In the genomic region with DNA sequence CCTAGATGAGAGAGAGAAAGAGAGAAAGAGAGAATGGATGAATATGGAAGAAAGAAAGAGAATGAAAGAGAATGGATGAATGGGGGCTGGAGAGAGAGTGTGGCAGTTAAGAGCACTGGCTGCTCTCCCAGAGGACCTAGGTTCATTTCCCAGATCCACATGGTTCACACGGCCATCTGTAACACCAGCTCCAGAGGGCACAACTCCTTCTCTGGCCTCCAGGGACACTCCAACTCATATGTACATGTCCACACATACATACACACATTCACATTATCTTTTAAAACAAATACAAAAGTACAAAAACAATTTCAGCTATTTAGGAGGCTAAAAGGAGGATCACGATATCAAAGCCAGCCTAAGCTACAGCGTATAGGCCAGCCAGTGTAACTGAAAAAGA, we compare ENCODE assay signal across 20 mouse cellular contexts. TPM values are rescaled to one million over a fixed set of nuclear protein-coding genes. Genes with fewer than 3 reads are reported as not detected.
"Had no signal": no experiment of that assay in that cellular context is flagged by ENCODE, and none has a peak within 500 bp of the region (broad histone marks: within the 10 kb centered on the region; RNA-seq: fewer than 3 reads in every experiment).

No protein-coding gene starts in this region.

- H3K27me3 ChIP-seq: neural tube, embryonic 13.5 days; neural tube, embryonic 15.5 days; stomach, embryonic 15.5 days had no signal

- H3K4me3 ChIP-seq: midbrain, embryonic 10.5 days; midbrain, embryonic 12.5 days; myocyte; neural tube, embryonic 13.5 days; neural tube, embryonic 15.5 days; stomach, embryonic 15.5 days had no signal

- H3K36me3 ChIP-seq: stomach, embryonic 15.5 days had no signal

- H3K27ac ChIP-seq: midbrain, embryonic 10.5 days; midbrain, embryonic 12.5 days; neural tube, embryonic 13.5 days; neural tube, embryonic 15.5 days; stomach, embryonic 15.5 days; stomach, postnatal 0 days had no signal

- H3K9me3 ChIP-seq: midbrain, embryonic 10.5 days; midbrain, embryonic 12.5 days; neural tube, embryonic 13.5 days; neural tube, embryonic 15.5 days; stomach, embryonic 15.5 days had no signal

- H3K4me2 ChIP-seq: lung, embryonic 14.5 days; midbrain, embryonic 12.5 days; neural tube, embryonic 13.5 days; neural tube, embryonic 15.5 days; stomach, embryonic 15.5 days had no signal

- ATAC-seq: midbrain, embryonic 16.5 days had no signal

- DNase-seq: lung, adult 18-20 months; lung, embryonic 14.5 days; lung, postnatal 10 days; lung, postnatal 4 days; midbrain, embryonic 14.5 days; retina, postnatal 1 day; right cerebral cortex, adult 18-20 months; right cerebral cortex, postnatal 25 days; thymus, adult 2 months; thymus, postnatal 25 days; thymus, postnatal 4 days had no signal

- H3K9ac ChIP-seq: lung, embryonic 14.5 days; midbrain, embryonic 12.5 days; neural tube, embryonic 13.5 days; neural tube, embryonic 15.5 days; stomach, embryonic 15.5 days had no signal

RNA-seq across cellular contexts. Expression of gene Hsd11b2, which starts 44.3 kb away (rescaled TPM):
- total RNA-seq: megakaryocyte, adult 5-6 weeks had no signal
